Mouse (Mus musculus): ENCODE measurements at regions not wholly inside any gene's neighbourhood (a gene's known extent, or its start where the extent isn't known, plus 50 kb on each side); places are given as distances from the start of the nearest gene placed in this dataset.

GRCm38 (mm10) chr12:117346091-117346490 is 170.2 kb upstream of the Rapgef5 start:
- TF ChIP-seq POLR2A (IDR thresholded peaks at IDR 0.05; ENCODE audit: insufficient read depth, low read depth, low read length) = no peak
- TF ChIP-seq CTCF (IDR thresholded peaks at IDR 0.05; ENCODE audit: insufficient read depth, low read depth, low read length) = no peak
